In genomic region chr7:132808841-132809682, GRCm38 (mm10) we compare ENCODE assay signal across 7 mouse cellular contexts. TPM values are rescaled to one million over a fixed set of nuclear protein-coding genes. Genes with fewer than 3 reads are reported as not detected.
DNase-seq lines count a peak whose midpoint lies in the region; ATAC-seq and TF ChIP-seq lines count a peak whose summit lies in the region.

No protein-coding gene starts in this region.

- peak overlapping the region; percentile 8 for H3K4me2 ChIP-seq in heart, embryonic 14.5 days (ENCODE audit: low read length)
- H3K4me2 ChIP-seq in limb, embryonic 12.5 days: peak overlapping the region; percentile 83

- WGBS in spleen, adult 2 months: 26% methylated on average over 20 of the region's 20 CpGs
- WGBS in heart, embryonic 14.5 days: 12% methylated on average over 20 of the region's 20 CpGs
- 3% methylated on average over 20 of the region's 20 CpGs for WGBS in limb, embryonic 12.5 days

- TF ChIP-seq CTCF in spleen, adult 2 months (IDR thresholded peaks at IDR 0.05; ENCODE audit: extremely low read depth, insufficient read depth, insufficient read length, insufficient replicate concordance): no peak

- peaks cover 36% of the 10 kb centered on the region; the same call in 1 of the 2 replicates for H3K4me1 ChIP-seq in spleen, adult 2 months (ENCODE audit: control insufficient read depth, insufficient read depth, insufficient read length)
- peaks cover 43 to 78% of the 10 kb centered on the region in 2 experiments for H3K4me1 ChIP-seq in heart, embryonic 14.5 days (ENCODE audit: control insufficient read depth in 2 of 2, insufficient read depth in 2 of 2, low read length in 2 of 2)
- peaks cover 75% of the 10 kb centered on the region for H3K4me1 ChIP-seq in limb, embryonic 12.5 days (replicated peaks)

- no peaks in the 10 kb centered on the region for H3K9me3 ChIP-seq in heart, embryonic 14.5 days (ENCODE audit: control insufficient read depth, low read length)
- H3K9me3 ChIP-seq in limb, embryonic 12.5 days: no peaks in the 10 kb centered on the region

- peak overlapping the region; percentile 71 for H3K27ac ChIP-seq in spleen, adult 2 months (ENCODE audit: insufficient read depth, low read length)
- peak overlapping the region; percentile 4 to 43 for H3K27ac ChIP-seq in heart, embryonic 14.5 days (replicated peaks in 1 of 2; ENCODE audit: control insufficient read depth in 1 of 2, insufficient read depth in 1 of 2, low read depth in 2 of 2, low read length in 2 of 2)
- H3K27ac ChIP-seq in limb, embryonic 12.5 days: peak overlapping the region; percentile 86

- peak overlapping the region; percentile 13 for H3K9ac ChIP-seq in heart, embryonic 14.5 days (ENCODE audit: low read length)
- peak overlapping the region; percentile 38; the same call in 1 of the 2 replicates for H3K9ac ChIP-seq in limb, embryonic 12.5 days (replicated peaks)

- DNase-seq in spleen, adult 2 months (ENCODE audit: low read depth in 1 of 2, low spot score in 2 of 2): no peak
- no peak for DNase-seq in spleen, postnatal 14 days (ENCODE audit: low spot score in 2 of 2)
- peak; percentile 63 to 69 for DNase-seq in cerebellum, postnatal 14 days
- peak; percentile 64 for DNase-seq in neural tube, embryonic 10.5 days (ENCODE audit: extremely low spot score, low spot score)

- TF ChIP-seq POLR2A in spleen, adult 2 months (IDR thresholded peaks at IDR 0.05; ENCODE audit: low read depth, low read length): no peak

- H3K27me3 ChIP-seq in spleen, adult 2 months (ENCODE audit: control insufficient read depth, insufficient read depth, low read length): no peaks in the 10 kb centered on the region
- H3K27me3 ChIP-seq in heart, embryonic 14.5 days (ENCODE audit: control insufficient read depth, insufficient read depth, low read length): no peaks in the 10 kb centered on the region
- no peaks in the 10 kb centered on the region for H3K27me3 ChIP-seq in limb, embryonic 12.5 days

- ATAC-seq in heart, embryonic 14.5 days (ENCODE audit: insufficient number of reproducible peaks, insufficient read depth, low FRiP score, low read depth): no peak
- peak; percentile 30; the same call in 1 of the 2 replicates for ATAC-seq in limb, embryonic 12.5 days (ENCODE audit: insufficient number of reproducible peaks, insufficient read depth, low FRiP score, low TSS enrichment, low read depth)
- ATAC-seq in megakaryocyte progenitor cell, adult 5-6 weeks (replicated peaks; ENCODE audit: poor library complexity): no peak

- no peaks in the 10 kb centered on the region for H3K36me3 ChIP-seq in spleen, adult 2 months (ENCODE audit: control insufficient read depth, insufficient read depth, low read length)
- H3K36me3 ChIP-seq in heart, embryonic 14.5 days (ENCODE audit: control insufficient read depth, insufficient read depth, low read length): no peaks in the 10 kb centered on the region
- H3K36me3 ChIP-seq in limb, embryonic 12.5 days: no peaks in the 10 kb centered on the region

- no peak overlapping the region for H3K4me3 ChIP-seq in spleen, adult 2 months (ENCODE audit: extremely low read depth, insufficient read depth, insufficient read length)
- H3K4me3 ChIP-seq in heart, embryonic 14.5 days (ENCODE audit: control insufficient read depth in 1 of 2, insufficient read depth in 1 of 2, low read depth in 1 of 2, low read length in 2 of 2): no peak overlapping the region
- H3K4me3 ChIP-seq in limb, embryonic 12.5 days (replicated peaks): peak overlapping the region; percentile 11; the same call in 1 of the 2 replicates

RNA-seq across cellular contexts. Expression of gene Fam53b, which starts 4.6 kb away (rescaled TPM):
- 52.4 and 63.2 TPM in 2 replicates for polyA plus RNA-seq in spleen, adult 2 months (2012; rRNA removed)
- 15.4 and 15.6 TPM in 2 replicates for polyA plus RNA-seq in heart, embryonic 14.5 days (2014; fragmentation: Nextera tagmentation; extraction: Ambion mirVana)
- polyA plus RNA-seq in limb, embryonic 12.5 days (2016; fragmentation: Nextera tagmentation; extraction: Ambion mirVana): 27.7 and 29.8 TPM in 2 replicates
- total RNA-seq in megakaryocyte progenitor cell, adult 5-6 weeks (2015): 16.0 and 21.5 TPM in 2 replicates
- 12.2 and 15.9 TPM in 2 replicates for total RNA-seq in megakaryocyte progenitor cell, adult 5-6 weeks (2017)

RNA-seq across cellular contexts. Expression of gene Eef1akmt2, which starts 43.4 kb away (rescaled TPM):
- 3.3 and 4.6 TPM in 2 replicates for polyA plus RNA-seq in spleen, adult 2 months (2012; rRNA removed)
- 40.4 and 42.0 TPM in 2 replicates for polyA plus RNA-seq in heart, embryonic 14.5 days (2014; fragmentation: Nextera tagmentation; extraction: Ambion mirVana)
- 78.1 and 80.3 TPM in 2 replicates for polyA plus RNA-seq in limb, embryonic 12.5 days (2016; fragmentation: Nextera tagmentation; extraction: Ambion mirVana)
- 27.3 and 38.6 TPM in 2 replicates for total RNA-seq in megakaryocyte progenitor cell, adult 5-6 weeks (2015)
- total RNA-seq in megakaryocyte progenitor cell, adult 5-6 weeks (2017): 48.3 and 48.9 TPM in 2 replicates

RNA-seq across cellular contexts. Expression of gene Abraxas2, which starts 50.0 kb away (rescaled TPM):
- 7.1 and 7.2 TPM in 2 replicates for polyA plus RNA-seq in spleen, adult 2 months (2012; rRNA removed)
- polyA plus RNA-seq in heart, embryonic 14.5 days (2014; fragmentation: Nextera tagmentation; extraction: Ambion mirVana): 29.4 and 33.0 TPM in 2 replicates
- 40.4 and 40.8 TPM in 2 replicates for polyA plus RNA-seq in limb, embryonic 12.5 days (2016; fragmentation: Nextera tagmentation; extraction: Ambion mirVana)
- total RNA-seq in megakaryocyte progenitor cell, adult 5-6 weeks (2015): 48.6 and 48.9 TPM in 2 replicates
- 38.6 and 45.9 TPM in 2 replicates for total RNA-seq in megakaryocyte progenitor cell, adult 5-6 weeks (2017)

Comparison
In these comparisons a context has a peak if more than half of its experiments do, and no peak if none do; other contexts are left out.
1. DNase-seq: peak in cerebellum, postnatal 14 days (2 of 2) and neural tube, embryonic 10.5 days (single experiment); none in spleen, adult 2 months (0 of 2) and spleen, postnatal 14 days (0 of 2).
2. H3K27ac ChIP-seq: peak in every context shown above with its lines; median percentile 86 in limb, embryonic 12.5 days; 71 in spleen, adult 2 months; 24 in heart, embryonic 14.5 days.